Mouse (Mus musculus): ENCODE results near the gene Morc2a. TPM values are rescaled to one million over a fixed set of nuclear protein-coding genes. Genes with fewer than 3 reads are reported as not detected.

Gene Morc2a
- 5.6 and 7.3 TPM in 2 replicates for polyA plus RNA-seq (2012; ENCODE audit: low replicate concordance)

GRCm38 (mm10) chr11:3648964-3649841 lies at the start of gene Morc2a:
Gene Morc2a (plus strand): TSS chr11:3649191.

Other genes with a start within 250 kb of the Morc2a start
- gene Limk2, start 240.0 kb upstream of the Morc2a start, polyA plus RNA-seq (2012; ENCODE audit: low replicate concordance), result 20.5 and 27.2 TPM in 2 replicates
- 0.87 and 1.5 TPM in 2 replicates for gene Rnf185, start 196.8 kb upstream of the Morc2a start, polyA plus RNA-seq (2012; ENCODE audit: low replicate concordance)
- 0.22 TPM in 1 of 2 replicates, not detected in the other for gene Pla2g3, start 160.9 kb upstream of the Morc2a start, polyA plus RNA-seq (2012; ENCODE audit: low replicate concordance)
- 0.11 TPM in 1 of 2 replicates, not detected in the other for gene Inpp5j, start 144.4 kb upstream of the Morc2a start, polyA plus RNA-seq (2012; ENCODE audit: low replicate concordance)
- gene Selenom, start 134.5 kb upstream of the Morc2a start, polyA plus RNA-seq (2012; ENCODE audit: low replicate concordance), result 13.5 and 30.5 TPM in 2 replicates
- 10.5 and 12.9 TPM in 2 replicates for gene Smtn, start 108.6 kb upstream of the Morc2a start, polyA plus RNA-seq (2012; ENCODE audit: low replicate concordance)
- gene Osbp2, start 214.7 kb downstream of the Morc2a start, polyA plus RNA-seq (2012; ENCODE audit: low replicate concordance), result 0.08 TPM in 1 of 2 replicates, not detected in the other
- gene 4921536K21Rik, start 245.9 kb downstream of the Morc2a start, polyA plus RNA-seq (2012; ENCODE audit: low replicate concordance), result not detected in 2 replicates
- gene Dusp18, start 246.0 kb downstream of the Morc2a start, polyA plus RNA-seq (2012; ENCODE audit: low replicate concordance), result 0.11 TPM in 1 of 2 replicates, not detected in the other

Data from leukemia stem cell, adult 10-12 weeks (primary cell).